Mouse (Mus musculus) cortical plate, adult 2 months (tissue): ENCODE results near the gene Slit3.

Experiments
- CTCF ChIP-seq: fragments of 200-500 bp; IDR thresholded peaks from 2 replicates; pipeline ENCODE4 v1.5.1; 2011; ENCODE audit warnings: mild to moderate bottlenecking, control low read depth, low read length; ENCODE audit not compliant: insufficient read depth; ENCODE audit errors: extremely low read depth
- POLR2A ChIP-seq: fragments of 200-500 bp; IDR thresholded peaks from 2 replicates; pipeline ENCODE4 v1.6.1; 2011; ENCODE audit warnings: mild to moderate bottlenecking, low read length, control low read depth; ENCODE audit not compliant: insufficient read depth; ENCODE audit errors: extremely low read depth

GRCm38 (mm10) chr11:35690515-35691281 lies 569.7 kb downstream of the Slit3 start:
- TF ChIP-seq CTCF (no peak), POLR2A (no peak)
